Mouse (Mus musculus): ENCODE results near the gene Plekhg6. TPM values are rescaled to one million over a fixed set of nuclear protein-coding genes. Genes with fewer than 3 reads are reported as not detected.
A peak's percentile ranks its signal among the peaks of the same experiment; 100 is the strongest.

Gene Plekhg6
- polyA plus RNA-seq, 1 experiment = 0.39 TPM

DNA sequence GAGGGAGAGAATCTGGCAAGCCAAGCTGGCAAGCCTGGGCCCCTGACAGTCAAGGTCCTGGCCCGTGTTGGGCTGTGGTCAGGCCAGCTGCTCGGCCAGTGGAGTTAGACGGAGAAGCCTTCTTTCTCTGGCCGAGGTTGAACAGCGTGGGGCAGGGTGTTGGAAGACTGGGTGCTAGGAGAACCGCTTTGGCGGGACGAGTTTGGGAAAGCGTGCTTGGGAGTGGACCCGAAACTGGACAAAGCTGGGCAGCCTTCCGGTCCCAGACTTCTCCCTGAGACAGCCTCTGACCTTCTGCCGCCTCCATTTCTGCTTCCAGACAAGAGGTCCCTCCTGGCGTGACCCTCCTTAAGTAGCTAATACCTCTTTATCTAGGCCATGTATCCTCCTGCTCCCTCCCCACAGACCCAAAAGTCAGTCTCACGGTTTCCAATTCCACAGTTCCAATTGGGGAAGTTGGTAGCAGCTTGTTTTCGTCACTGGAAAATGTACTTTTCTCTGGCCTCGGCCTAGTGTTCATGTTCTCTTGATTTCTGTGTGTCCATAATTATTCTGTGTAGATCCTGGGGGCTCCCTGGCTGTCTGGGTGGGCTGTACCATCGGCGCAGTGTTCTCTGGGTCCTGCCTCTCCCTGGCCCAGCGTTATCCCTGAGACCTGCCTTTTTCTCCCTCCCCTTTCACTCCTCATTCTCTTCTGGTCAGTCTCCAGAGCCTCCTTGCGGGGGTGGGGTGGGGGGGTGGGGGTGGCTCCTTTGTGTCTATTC is 30.2 kb downstream of the Plekhg6 start:
- Histone ChIP-seq H3K4me3 (replicated peaks) (peak overlapping the region; percentile 92), H3K36me3 (replicated peaks; ENCODE audit: low read length) (no peaks in the 10 kb centered on the region), H3K9me3 (no peaks in the 10 kb centered on the region), H3K4me1 (peaks cover 81% of the 10 kb centered on the region), H3K27me3 (replicated peaks) (peaks cover 68% of the 10 kb centered on the region)
- TF ChIP-seq FLI1 (IDR thresholded peaks at IDR 0.05; ENCODE audit: low read length) (no peak), GATA1 (IDR thresholded peaks at IDR 0.05; ENCODE audit: borderline replicate concordance, low read length) (no peak)

DNA sequence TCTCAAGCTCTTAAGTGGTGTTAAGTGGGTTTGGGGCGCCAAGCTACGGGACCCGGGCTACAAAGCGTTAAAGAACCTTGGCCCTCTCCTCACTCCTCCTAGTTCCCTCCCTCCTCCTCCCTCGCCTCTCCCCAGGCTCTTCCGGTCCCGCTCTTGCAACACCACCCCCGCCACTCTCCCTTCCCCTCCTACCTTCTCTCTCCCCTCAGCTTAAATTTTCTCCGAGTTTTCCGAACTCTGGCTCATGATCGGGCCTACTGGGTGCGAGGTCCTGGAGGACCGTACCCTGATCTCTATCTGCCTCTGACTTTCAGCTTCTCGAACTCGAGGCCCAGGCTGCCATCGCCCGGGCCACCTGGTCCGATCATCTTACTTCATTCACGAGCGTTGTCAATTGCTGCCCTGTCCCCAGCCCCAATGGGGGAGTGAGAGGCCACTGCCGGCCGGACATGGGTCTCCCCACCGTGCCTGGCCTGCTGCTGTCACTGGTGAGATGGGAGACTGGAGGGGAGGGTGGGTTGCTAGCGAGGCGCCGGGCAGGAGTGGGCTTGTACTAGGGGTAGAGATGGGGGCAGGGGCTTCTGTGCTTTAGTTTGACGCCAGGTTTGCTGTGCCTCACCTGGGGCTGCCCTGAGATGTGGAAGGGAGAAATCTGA is 30.9 kb downstream of the Plekhg6 start:
- Histone ChIP-seq H3K4me1 (peaks cover 74% of the 10 kb centered on the region), H3K4me3 (replicated peaks) (peak overlapping the region; percentile 92), H3K9me3 (no peaks in the 10 kb centered on the region), H3K27me3 (replicated peaks) (peaks cover 69% of the 10 kb centered on the region), H3K36me3 (replicated peaks; ENCODE audit: low read length) (no peaks in the 10 kb centered on the region)
- TF ChIP-seq GATA1 (IDR thresholded peaks at IDR 0.05; ENCODE audit: borderline replicate concordance, low read length) (no peak), FLI1 (IDR thresholded peaks at IDR 0.05; ENCODE audit: low read length) (no peak)

DNA sequence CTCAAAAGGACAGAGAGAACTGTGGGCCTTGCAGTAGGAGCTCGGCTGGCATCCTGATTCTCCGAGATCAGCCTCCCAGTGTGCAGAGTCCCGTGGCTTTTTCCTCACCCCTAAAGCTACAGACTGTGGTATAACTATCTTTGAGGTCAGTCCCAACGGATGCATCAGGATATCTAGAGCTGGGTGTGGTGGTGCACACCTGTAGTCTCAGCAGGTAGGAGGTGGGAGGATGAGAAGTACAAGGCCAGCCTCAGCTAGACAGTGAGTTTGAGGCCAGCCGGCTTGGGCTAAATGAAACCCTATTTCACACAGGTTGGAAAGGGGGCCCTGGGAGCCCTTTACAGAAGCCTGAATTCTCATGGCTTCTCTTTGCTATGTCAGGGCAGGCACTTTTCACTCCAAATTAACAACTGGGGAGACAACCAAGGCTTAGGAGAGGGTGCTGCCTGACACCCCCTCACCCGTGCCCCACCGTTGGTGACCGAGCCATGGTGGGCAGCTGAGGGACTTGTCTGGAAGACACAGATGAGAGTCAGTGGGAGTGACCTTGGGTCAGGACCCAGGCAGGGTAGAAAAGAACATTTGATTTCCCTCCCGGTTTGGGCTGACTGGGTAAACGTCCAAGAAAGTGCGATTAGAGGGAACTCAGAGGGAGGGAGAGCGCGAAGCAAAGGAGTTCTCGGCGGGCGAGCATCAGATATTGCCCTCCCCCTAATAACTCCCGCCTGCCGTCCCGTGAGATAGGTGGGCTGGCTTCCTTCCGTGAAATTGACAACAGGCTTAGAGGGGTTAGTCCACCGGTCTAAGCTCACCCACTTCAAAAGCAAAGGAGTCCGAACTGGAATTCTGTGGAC is 31.6 kb downstream of the Plekhg6 start, which contains the start of gene Tnfrsf1a:
Gene Tnfrsf1a (plus strand): TSS at position 642 of the 854 bp plus-strand sequence.
- Histone ChIP-seq H3K4me3 (replicated peaks) (peak within 1 kb of the TSS; percentile 92), H3K27me3 (replicated peaks) (peaks cover 72% of the 10 kb centered on the region), H3K9me3 (no peaks in the 10 kb centered on the region), H3K4me1 (peaks cover 69% of the 10 kb centered on the region), H3K36me3 (replicated peaks; ENCODE audit: low read length) (no peaks in the 10 kb centered on the region)
- TF ChIP-seq FLI1 (IDR thresholded peaks at IDR 0.05; ENCODE audit: low read length) (no peak), GATA1 (IDR thresholded peaks at IDR 0.05; ENCODE audit: borderline replicate concordance, low read length) (no peak)

GRCm38 (mm10) chr6:125346029-125346428 is 34.6 kb downstream of the Plekhg6 start:
- no peak overlapping the region for H3K4me3 ChIP-seq (replicated peaks)
- peaks cover 69% of the 10 kb centered on the region for H3K27me3 ChIP-seq (replicated peaks)
- no peak for TF ChIP-seq GATA1 (IDR thresholded peaks at IDR 0.05; ENCODE audit: borderline replicate concordance, low read length)
- no peak for TF ChIP-seq FLI1 (IDR thresholded peaks at IDR 0.05; ENCODE audit: low read length)
- no peaks in the 10 kb centered on the region for H3K9me3 ChIP-seq
- peaks cover 51% of the 10 kb centered on the region for H3K4me1 ChIP-seq
- H3K36me3 ChIP-seq (replicated peaks; ENCODE audit: low read length) = no peaks in the 10 kb centered on the region

- Histone ChIP-seq H3K4me3 (replicated peaks) (peak overlapping the region; percentile 16), H3K27me3 (replicated peaks) (peaks cover 67% of the 10 kb centered on the region), H3K36me3 (replicated peaks; ENCODE audit: low read length) (no peaks in the 10 kb centered on the region), H3K9me3 (no peaks in the 10 kb centered on the region), H3K4me1 (peaks cover 50% of the 10 kb centered on the region)
- TF ChIP-seq GATA1 (IDR thresholded peaks at IDR 0.05; ENCODE audit: borderline replicate concordance, low read length) = no peak
- no peak for TF ChIP-seq FLI1 (IDR thresholded peaks at IDR 0.05; ENCODE audit: low read length)
These were observed 35.0 kb downstream of the Plekhg6 start for GRCm38 (mm10) chr6:125345625-125346024.

- TF ChIP-seq FLI1 (IDR thresholded peaks at IDR 0.05; ENCODE audit: low read length) = no peak
- no peak for TF ChIP-seq GATA1 (IDR thresholded peaks at IDR 0.05; ENCODE audit: borderline replicate concordance, low read length)
- Histone ChIP-seq H3K9me3 (no peaks in the 10 kb centered on the region), H3K27me3 (replicated peaks) (peaks cover 62% of the 10 kb centered on the region), H3K36me3 (replicated peaks; ENCODE audit: low read length) (no peaks in the 10 kb centered on the region), H3K4me1 (peaks cover 50% of the 10 kb centered on the region), H3K4me3 (replicated peaks) (no peak overlapping the region)
These were observed 35.7 kb downstream of the Plekhg6 start for GRCm38 (mm10) chr6:125344866-125345265.

DNA sequence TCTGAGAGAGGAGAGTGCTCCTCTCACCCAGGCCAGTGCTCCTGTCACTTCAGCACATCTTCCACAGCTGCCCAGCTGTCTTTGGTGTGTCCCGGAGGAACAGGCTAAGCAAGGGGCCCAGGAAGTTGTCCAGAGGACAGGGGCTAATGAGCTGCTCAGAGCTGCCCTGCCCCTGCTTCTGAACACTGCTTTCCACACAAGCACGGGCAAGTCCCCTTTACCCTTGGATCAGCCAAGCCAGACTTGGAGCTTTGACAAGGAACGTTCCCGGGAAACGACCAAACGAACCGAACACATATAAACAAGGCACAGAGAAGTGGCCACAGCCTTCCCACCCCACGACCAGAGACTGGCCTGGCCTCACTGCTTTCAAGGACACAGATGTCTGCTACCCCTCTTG is 36.5 kb downstream of the Plekhg6 start:
- TF ChIP-seq FLI1 (IDR thresholded peaks at IDR 0.05; ENCODE audit: low read length) (no peak), GATA1 (IDR thresholded peaks at IDR 0.05; ENCODE audit: borderline replicate concordance, low read length) (no peak)
- peaks cover 55% of the 10 kb centered on the region for H3K27me3 ChIP-seq (replicated peaks)
- H3K36me3 ChIP-seq (replicated peaks; ENCODE audit: low read length) = no peaks in the 10 kb centered on the region
- peaks cover 50% of the 10 kb centered on the region for H3K4me1 ChIP-seq
- no peaks in the 10 kb centered on the region for H3K9me3 ChIP-seq
- H3K4me3 ChIP-seq (replicated peaks) = no peak overlapping the region

DNA sequence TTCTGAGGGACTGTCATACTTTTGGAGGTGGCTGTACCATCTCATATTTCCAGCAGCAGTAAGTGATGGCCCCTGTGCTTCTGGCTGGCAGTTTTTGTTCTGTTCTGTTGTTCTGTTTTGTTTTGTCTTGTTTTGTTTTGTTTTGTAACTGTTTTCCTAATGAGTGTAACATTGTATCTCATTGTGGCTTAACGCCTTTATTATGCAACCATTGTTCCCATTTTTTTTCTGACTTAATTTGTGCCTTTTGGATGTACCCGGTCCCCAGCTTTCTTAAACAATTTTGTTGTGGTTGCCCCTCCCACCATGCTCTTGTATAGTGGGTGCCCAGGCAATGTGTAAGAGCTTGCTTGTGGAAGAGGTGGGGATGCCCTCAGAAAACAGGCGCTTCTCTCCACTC is 38.4 kb downstream of the Plekhg6 start:
- no peak overlapping the region for H3K4me3 ChIP-seq (replicated peaks)
- H3K36me3 ChIP-seq (replicated peaks; ENCODE audit: low read length) = no peaks in the 10 kb centered on the region
- H3K9me3 ChIP-seq = no peaks in the 10 kb centered on the region
- peaks cover 45% of the 10 kb centered on the region for H3K4me1 ChIP-seq
- peaks cover 58% of the 10 kb centered on the region for H3K27me3 ChIP-seq (replicated peaks)
- TF ChIP-seq GATA1 (IDR thresholded peaks at IDR 0.05; ENCODE audit: borderline replicate concordance, low read length) = no peak
- no peak for TF ChIP-seq FLI1 (IDR thresholded peaks at IDR 0.05; ENCODE audit: low read length)

DNA sequence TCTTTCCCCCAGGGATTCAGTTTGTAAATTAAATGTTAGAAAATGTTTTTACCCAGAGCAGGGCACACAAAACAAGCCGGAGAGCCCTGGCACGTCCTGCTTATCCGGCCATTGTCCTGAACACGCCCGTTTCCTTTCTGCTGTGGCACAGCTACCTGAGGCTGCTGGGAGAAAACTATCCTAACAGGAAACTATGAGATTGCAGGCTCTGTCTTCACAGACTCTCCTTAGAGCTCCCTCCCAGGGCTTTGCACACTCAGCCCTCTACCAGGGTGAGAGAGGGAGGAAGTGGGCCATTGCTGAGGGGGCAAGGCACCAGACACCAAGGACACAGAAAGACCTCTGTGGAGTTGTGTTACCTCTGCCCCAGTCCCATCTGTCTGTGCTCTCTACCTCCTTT is 40.3 kb downstream of the Plekhg6 start:
- no peak for TF ChIP-seq GATA1 (IDR thresholded peaks at IDR 0.05; ENCODE audit: borderline replicate concordance, low read length)
- TF ChIP-seq FLI1 (IDR thresholded peaks at IDR 0.05; ENCODE audit: low read length) = no peak
- Histone ChIP-seq H3K4me1 (peaks cover 38% of the 10 kb centered on the region), H3K27me3 (replicated peaks) (peaks cover 65% of the 10 kb centered on the region), H3K4me3 (replicated peaks) (no peak overlapping the region), H3K9me3 (no peaks in the 10 kb centered on the region), H3K36me3 (replicated peaks; ENCODE audit: low read length) (no peaks in the 10 kb centered on the region)

All from megakaryocyte, embryonic 14.5 days (primary cell).